Mouse (Mus musculus): ENCODE measurements around the gene Micu1.

GRCm38 (mm10) chr10:59786289-59786688 is 84.0 kb downstream of the Micu1 start:
- no peak for TF ChIP-seq ZNF384 (IDR thresholded peaks at IDR 0.05; ENCODE audit: low read depth, low read length)
- TF ChIP-seq HCFC1 (IDR thresholded peaks at IDR 0.05; ENCODE audit: borderline replicate concordance, insufficient read depth, low read length), result no peak
